Mouse (Mus musculus): ENCODE data around the gene Arl13b. TPM values are rescaled to one million over a fixed set of nuclear protein-coding genes. Genes with fewer than 3 reads are reported as not detected.

Arl13b gene
- total RNA-seq, 2 experiments from 2014 or later = 3.8 to 5.7 TPM

DNA sequence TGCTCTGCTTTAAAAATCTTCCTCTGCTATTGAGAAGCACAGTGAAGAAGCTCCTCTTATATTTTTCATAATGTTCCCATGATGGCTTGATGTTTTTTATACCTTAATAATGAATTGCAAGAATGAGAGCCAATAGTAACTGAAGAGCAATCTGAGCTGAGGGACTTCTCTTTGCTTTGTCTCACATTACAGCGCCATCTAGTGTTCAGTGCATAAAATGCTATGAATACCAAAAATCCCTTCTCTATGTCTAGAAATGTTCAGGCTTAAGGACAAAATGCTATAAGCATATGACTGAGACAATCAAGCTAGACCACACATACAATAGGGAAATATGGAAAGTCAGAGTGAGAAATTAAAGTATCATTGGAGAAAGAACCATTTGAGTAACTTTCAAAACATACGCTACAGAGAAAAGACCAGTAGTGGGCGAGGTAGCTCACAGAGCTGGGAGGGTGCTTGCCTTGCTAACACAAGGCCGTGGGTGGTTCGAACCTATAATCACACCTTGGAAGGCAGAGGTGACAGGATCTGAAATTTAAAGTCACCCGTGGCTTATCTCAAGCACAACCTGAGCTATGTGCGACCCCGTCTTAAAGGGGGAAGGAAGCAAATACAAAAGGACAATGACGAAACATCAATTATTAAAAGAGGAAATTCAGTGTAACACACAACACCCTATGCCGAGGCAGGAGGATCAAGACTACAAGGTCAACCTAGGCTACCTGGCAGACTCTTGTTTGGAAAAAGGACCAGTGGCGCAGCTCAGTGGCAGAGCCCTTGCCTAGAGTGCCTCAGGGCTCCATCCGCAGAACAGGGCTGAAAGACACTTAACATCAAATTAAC is 20.5 kb downstream of the Arl13b start:
- 0 out of 2 replicates have a peak, but pooled peaks have one; percentile 59 for ATAC-seq (replicated peaks; ENCODE audit: low FRiP score, poor library complexity, severe bottlenecking)

DNA sequence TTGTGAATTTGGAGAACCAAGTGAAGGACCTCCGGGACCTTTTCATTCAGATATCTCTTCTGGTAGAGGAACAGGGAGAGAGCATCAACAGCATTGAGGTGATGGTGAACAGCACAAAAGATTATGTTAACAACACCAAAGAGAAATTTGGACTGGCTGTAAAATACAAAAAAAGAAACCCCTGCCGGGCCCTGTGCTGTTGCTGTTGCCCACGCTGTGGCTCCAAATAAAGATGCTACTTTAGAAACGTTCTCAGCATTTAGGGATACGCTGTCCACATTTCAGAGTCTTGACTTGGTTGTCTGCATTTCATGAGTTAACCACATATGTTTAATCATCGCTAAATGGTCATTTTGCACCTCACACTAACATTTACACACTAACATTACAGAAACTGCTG is 24.4 kb downstream of the Arl13b start:
- ATAC-seq (replicated peaks; ENCODE audit: low FRiP score, poor library complexity, severe bottlenecking) = no peak

DNA sequence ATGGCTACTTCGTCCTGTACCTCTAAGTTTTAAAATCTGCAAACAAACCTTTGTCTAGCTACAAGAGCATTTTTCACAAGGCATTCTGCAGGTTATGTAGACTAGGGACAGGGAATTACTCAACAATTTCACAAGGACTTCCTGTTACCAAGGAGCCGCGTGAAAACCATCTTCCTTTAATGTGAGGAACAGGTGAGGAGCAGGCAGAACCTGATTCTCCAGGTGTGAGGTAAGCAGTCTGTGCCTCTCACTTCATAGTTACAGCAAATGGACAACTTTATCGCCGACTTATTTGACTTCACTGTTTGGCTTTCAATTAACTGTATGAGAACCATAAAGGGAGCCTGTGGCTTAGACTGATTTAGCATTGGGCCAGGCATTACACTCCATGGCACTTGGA is 32.3 kb downstream of the Arl13b start, which contains the start of gene Stx19:
Stx19 (plus strand) TSS at position 186 of the 400 bp plus-strand sequence.
- ATAC-seq (replicated peaks; ENCODE audit: low FRiP score, poor library complexity, severe bottlenecking) = no peak

DNA sequence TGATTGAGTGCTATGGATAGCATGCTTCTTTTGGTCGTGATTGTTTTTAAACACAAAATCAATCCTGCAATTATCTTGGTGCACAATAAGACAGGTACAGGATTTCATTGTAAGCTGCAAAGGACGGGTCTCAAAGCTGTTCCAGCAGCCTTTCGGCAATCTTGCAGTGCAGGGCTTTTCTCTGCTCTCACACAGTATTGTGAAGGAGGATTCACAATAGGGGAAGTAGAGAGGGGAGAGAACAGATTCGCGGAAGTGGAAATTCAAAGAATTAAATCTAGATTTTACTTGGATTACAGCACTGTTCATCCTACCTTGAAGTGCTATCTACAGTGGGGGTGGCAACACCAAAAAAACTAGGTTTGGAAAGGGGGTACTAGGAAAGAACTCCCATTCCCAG is 33.0 kb downstream of the Arl13b start:
- ATAC-seq (replicated peaks; ENCODE audit: low FRiP score, poor library complexity, severe bottlenecking) = no peak

DNA sequence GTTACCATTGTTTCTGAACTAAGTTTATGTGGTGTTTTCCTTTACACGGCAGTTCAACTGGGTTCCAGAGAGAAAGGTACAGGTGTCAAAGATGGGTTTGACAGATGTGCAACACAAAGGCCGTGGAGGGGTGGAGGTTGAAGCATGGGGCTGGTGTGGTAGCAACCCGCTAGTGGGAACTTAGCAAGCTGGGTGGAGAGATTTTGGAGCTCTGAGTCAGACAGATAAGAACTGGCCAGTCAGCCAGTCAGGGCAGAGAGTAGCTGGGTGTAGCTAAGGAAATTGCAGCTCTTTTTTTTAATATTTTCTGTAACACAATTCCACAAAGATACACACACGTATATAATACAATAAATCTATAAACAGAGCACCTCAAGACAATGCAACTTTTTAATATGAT is 36.0 kb downstream of the Arl13b start:
- ATAC-seq (replicated peaks; ENCODE audit: low FRiP score, poor library complexity, severe bottlenecking) = no peak

DNA sequence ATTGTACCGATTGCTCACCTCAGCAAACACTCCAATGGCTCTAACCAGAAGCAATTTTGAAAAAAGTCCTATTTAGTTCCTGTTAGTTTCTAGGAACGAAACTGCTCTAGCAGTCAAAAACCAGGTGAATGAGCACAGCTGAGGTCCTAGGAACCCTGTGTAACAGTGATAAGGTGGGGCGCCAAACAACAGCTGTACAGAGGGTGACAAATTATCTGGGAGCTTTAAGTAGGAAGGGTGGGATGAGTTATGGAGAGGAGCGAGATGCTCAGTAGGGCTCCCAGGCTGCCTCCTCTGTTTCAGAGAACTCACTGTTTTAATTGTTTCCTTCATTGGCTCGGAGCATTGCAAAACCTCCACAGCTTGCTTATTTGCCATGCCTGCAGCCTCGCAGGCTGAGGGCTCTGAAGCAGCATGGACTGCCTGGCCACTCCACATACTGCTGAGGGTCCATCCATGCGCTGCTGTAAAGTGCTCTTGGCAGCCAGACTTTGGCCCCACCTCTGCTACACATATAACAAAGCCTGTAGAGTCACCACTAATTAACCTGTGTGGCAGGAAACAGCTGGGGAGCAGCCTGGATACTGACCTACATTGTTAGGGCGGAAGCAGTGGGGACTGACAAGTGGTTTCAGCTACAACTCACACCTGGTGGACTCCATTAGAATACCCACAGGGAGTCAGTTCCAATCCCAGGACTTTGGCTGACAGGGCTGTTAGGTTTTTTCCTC is 39.4 kb downstream of the Arl13b start:
- no peak for ATAC-seq (replicated peaks; ENCODE audit: low FRiP score, poor library complexity, severe bottlenecking)

DNA sequence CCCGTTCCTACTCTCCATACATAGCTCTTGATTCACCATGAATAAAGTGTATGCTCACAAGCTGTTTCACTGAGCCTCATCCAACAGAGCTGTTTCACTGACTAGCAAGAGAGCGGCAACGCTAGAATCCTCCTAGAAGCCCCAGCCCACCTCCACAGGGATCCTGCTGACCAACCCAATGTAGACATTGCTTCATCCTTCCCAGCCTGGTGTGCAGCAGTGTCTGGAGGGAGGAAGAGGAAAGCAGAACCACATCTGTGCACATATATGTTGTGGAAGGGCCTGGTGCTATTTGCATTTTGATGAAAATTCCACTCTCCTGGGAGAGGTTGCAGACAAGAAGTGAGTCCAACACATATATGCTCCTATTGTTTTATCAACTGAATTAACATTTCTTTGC is 42.2 kb downstream of the Arl13b start:
- no peak for ATAC-seq (replicated peaks; ENCODE audit: low FRiP score, poor library complexity, severe bottlenecking)

DNA sequence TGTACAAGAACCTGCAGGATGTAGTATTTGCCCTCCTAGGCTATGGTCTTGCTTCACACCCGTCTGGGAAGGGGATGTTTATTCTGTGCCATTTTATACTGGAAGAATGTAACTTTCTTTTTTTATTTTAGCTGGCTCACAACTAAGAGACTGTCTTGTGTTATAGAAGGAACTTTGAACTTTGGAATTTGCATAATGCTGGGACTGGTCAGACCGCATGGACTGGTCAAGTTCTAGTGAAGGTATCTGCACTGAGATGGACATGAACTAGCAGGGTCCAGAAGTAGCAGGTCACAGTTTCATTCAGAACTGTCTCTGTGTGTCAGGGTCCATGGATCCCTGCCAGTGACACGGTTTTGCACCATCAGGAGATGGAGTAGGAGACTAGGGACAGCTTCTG is 47.0 kb downstream of the Arl13b start:
- ATAC-seq (replicated peaks; ENCODE audit: low FRiP score, poor library complexity, severe bottlenecking) = no peak

DNA sequence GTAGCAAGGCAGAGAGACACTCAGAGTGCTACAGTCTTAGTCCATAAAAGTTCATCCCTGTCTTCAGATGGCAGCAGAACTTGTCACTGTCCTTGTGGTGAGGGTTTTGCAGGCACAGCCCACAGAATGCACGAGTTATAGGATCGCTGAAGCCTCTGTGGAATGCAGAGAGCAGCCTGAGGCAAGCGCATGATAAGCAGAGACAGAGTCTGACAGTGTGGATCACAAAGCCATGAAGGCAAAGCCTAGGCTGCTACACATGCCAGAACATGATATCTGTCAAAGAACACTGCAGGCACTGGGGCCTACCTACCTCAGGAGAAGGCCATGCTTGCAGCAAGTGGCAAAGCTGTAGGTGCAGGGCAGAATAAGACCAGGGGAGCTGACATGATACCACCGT is 47.4 kb downstream of the Arl13b start:
- ATAC-seq (replicated peaks; ENCODE audit: low FRiP score, poor library complexity, severe bottlenecking) = no peak

DNA sequence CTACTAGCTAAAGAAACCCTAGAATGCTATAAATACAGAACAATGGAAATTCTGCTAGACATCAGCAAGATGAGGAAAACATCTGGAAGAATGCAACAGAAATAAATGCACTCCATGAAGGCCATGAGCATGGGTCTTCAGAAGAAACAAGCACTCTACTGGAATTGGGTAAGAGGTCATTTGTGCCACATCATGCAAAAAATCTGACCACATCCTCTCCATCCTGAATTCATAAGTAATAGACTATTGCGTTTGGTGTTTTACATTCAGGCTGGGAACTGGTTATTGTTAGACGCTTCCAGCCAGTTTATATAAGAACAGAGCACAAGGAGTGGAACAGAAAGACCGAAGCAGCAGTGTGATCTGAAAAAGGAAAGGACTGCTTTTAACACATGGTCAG is 48.0 kb downstream of the Arl13b start:
- no peak for ATAC-seq (replicated peaks; ENCODE audit: low FRiP score, poor library complexity, severe bottlenecking)

DNA sequence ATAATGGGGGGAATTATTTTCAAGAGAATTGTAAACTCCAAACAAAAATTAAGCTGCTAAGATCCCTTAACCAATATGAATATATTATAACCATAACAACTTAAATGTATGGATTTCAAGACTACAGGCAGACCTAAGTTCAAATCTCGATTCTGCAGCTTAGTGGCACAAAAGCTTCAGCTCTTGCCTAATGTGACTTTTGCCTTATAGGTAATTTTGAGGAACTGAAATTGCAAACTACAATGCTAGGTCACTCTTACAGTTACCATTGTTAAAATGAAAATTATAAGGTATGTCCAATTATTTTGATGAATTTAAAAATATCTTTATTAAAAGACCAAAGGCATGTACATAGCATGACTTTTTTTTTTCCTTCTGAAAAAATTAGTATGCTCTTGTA is 50.2 kb downstream of the Arl13b start:
- no peak for ATAC-seq (replicated peaks; ENCODE audit: low FRiP score, poor library complexity, severe bottlenecking)

DNA sequence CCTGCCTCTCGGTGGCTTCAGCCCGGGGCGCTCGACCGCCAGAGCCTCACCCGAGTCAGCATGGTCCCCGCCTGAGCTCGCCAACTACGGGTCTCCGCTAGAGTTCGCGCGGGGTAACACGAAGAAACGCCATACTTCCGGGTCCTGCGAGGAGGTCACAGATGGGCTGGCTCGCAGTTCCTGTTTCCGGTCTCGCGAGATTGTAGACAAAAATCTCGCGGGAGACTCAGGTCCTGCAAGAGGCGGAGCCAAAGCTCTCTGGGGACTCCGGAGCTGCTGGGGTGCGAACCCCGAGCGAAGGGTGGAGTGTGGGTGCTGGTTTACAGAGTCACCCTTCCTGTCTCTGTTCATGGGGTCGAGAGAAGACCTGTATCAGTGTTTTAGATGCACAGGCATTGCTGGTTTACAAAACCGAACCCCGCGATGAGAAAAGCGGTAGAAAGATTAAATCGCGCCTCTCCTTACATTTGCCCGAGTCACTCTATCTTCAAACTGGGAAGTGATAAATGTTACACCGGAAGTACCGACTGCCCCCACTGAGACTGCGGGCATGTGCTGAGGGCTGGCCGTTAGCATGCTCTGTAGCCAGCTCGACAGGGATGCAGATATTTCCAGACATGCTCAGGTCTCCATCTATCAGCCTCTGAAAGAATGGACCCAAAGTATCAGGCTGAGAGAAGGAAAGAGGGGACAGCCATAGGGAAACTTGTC is 60.1 kb downstream of the Arl13b start, which contains the start of gene Nsun3:
Nsun3 (minus strand) TSS at position 198 of the 711 bp plus-strand sequence.
- peak; percentile 96 for ATAC-seq (replicated peaks; ENCODE audit: low FRiP score, poor library complexity, severe bottlenecking)

DNA sequence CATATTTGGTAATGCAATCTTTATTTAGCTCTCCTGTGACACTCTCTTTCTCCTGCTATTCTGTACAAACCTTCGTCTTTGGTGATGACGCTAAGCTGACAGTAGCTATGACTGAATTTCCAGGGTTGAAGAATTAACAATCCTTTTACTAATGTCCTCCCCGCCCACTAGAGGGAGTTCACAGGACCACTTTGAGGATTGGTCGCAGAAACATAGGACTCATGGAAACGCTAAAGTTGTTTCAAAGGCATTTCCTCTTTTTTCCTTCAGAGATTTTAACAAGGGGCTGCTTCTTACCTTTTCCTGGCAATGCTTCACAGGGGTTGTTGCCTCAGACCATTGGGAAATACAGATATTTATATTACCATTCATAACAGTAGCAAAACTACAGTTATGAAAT is 64.6 kb downstream of the Arl13b start:
- ATAC-seq (replicated peaks; ENCODE audit: low FRiP score, poor library complexity, severe bottlenecking) = no peak

DNA sequence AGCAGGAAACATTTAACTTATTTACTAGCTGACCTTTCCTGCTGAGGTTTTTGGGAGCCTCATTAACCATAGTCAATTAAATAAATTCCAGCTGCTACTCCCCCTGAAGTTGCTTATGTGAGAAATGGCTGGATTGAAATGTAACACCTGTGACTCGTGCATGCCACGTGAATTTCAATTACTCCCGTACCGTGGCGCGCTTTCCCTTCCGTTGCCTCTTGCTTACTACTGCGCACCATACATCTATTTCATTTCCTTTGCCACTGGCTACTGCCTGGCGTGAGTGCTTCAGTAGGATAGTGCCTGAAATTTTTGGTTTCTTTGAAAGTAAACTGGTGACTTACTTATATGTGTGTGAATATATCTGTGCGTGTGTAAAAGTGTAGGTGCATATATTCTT is 68.6 kb downstream of the Arl13b start:
- no peak for ATAC-seq (replicated peaks; ENCODE audit: low FRiP score, poor library complexity, severe bottlenecking)

DNA sequence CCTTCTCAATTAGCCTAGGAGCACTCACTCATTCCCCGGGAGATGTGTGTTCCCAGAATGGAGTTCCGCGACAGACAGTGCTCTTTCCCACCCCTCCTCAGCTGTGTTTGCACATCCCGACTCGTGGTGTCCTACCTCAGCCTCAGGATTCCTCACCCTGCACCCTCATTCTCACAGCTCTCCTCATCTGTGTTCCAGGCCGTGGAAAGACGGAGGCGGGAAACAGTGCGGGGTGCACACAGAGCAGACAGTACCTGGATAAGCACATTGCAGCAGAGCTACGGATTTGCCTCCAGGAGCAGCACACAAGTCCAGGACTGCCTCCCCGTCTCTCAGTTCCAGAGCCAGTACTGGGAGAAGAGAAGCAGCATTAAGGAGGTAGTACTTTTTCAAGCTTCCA is 70.8 kb downstream of the Arl13b start:
- ATAC-seq (replicated peaks; ENCODE audit: low FRiP score, poor library complexity, severe bottlenecking) = no peak

DNA sequence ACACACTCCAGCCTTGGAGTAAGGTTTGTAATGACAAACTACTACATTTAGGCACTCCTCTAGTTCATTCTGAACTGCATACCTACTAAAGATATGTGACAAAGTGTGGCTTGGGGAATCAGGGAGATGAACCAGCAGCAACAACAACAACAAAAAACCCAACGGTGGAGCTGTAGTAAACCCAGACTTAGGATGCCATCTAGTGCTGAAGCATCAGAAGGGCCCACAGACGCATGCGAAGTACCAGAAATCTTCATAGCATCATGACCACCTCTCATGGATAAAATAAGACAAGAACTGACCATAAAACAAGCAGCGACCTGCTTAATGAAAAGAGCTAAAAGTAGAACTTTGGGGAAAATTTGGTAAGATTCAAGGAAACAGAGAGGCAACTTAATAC is 73.4 kb downstream of the Arl13b start:
- no peak for ATAC-seq (replicated peaks; ENCODE audit: low FRiP score, poor library complexity, severe bottlenecking)

DNA sequence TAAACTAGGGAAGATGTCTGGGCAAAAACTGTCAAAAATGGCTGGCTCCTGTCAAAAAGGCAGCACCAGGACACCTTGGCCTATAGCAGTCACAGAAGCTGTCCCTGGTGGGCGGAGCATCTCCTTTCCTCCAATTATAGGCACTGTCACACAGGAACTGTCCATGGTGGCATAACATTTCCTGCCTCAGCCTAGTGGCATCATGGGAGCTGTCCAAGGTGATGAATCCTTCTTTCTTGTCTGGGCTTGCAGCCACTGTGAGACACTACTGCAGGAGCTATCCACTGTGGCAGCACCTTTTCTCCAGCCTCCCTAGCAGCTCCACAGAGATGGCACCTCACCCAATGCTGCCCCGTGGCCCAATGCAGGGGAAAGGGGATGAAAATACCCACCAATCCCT is 88.5 kb downstream of the Arl13b start:
- no peak for ATAC-seq (replicated peaks; ENCODE audit: low FRiP score, poor library complexity, severe bottlenecking)

DNA sequence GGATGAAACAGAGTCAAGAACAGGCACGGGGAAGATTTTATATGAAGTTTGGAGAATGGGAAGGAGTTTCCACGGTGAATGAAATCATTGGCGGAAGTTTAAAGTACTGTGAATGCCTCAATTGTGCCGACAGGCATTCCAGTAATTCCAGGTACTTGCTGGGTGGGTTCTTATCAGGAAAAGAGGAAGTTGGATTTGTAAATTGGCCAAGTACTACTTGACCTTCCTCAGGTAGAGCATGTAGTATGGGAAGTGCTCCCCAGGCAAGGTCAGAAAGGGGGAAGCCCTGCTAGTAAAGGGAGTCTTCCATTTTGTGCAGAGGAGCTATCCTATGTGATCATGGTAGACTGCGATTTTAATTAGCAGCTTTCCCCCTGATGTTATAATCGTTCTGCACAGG is 91.5 kb downstream of the Arl13b start:
- ATAC-seq (replicated peaks; ENCODE audit: low FRiP score, poor library complexity, severe bottlenecking) = no peak

DNA sequence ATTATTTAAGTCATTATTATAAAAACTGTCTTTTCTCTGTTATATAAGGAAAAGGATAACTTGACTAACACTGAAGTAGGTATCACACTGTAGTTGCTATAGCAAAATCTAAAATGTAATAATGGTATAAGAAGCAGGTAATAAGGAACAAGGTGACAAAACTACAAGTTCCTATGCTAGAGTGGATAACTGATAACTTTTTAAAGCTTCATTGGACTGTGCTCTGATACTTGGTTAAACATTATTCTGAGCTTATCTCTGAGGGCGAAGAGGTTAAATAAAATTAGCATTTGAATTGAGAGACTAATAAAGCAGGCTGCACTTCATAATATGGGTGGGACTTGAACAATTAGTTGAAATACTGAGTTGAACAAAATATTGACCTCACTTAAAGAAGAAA is 93.2 kb downstream of the Arl13b start:
- ATAC-seq (replicated peaks; ENCODE audit: low FRiP score, poor library complexity, severe bottlenecking) = no peak

DNA sequence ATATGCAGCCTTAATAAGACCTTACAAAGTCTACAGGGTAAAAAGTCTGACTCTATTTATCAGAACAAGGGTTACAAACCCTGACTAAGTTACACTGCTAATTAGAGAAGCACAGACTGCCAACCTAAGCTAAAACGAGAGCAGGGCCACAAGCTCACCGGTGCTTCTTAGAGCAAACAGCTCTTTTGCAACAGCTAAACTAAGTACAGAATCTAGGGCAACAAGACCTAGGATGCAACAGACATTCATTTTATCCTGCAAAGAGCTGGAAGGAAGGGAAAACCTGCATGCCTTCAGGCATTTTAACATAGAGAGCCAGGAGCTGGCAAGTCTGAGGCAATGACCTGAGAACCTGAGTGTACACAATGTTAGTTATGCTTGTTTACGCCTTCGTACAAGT is 93.8 kb downstream of the Arl13b start:
- ATAC-seq (replicated peaks; ENCODE audit: low FRiP score, poor library complexity, severe bottlenecking) = no peak

DNA sequence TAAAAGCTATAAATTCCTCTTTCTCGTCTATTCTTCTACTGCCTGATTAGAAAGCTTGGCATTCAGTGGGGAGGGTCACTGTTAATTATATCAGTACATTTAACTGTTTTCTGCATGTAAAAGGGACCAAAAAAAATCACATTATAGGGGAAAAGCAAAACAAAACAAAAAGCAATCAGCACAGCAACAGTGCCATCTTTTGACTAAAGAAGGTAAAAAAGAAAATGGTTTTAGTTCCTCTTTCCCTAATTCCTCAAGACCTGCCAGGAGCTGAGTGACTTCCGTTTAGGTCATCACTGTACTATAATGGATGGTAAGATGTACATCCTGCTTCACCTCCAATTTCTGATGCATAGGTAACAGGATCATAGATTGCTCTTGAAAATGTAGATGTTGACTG is 101.0 kb downstream of the Arl13b start:
- no peak for ATAC-seq (replicated peaks; ENCODE audit: low FRiP score, poor library complexity, severe bottlenecking)

Measured in erythroid progenitor cell, adult 5-6 weeks (primary cell).